Mouse (Mus musculus): ENCODE results near the gene Vps13d. TPM values are rescaled to one million over a fixed set of nuclear protein-coding genes. Genes with fewer than 3 reads are reported as not detected.

Gene Vps13d
- polyA plus RNA-seq (2015; fragmentation: Nextera tagmentation; extraction: Ambion mirVana), result 11.4 and 11.9 TPM in 2 replicates

DNA sequence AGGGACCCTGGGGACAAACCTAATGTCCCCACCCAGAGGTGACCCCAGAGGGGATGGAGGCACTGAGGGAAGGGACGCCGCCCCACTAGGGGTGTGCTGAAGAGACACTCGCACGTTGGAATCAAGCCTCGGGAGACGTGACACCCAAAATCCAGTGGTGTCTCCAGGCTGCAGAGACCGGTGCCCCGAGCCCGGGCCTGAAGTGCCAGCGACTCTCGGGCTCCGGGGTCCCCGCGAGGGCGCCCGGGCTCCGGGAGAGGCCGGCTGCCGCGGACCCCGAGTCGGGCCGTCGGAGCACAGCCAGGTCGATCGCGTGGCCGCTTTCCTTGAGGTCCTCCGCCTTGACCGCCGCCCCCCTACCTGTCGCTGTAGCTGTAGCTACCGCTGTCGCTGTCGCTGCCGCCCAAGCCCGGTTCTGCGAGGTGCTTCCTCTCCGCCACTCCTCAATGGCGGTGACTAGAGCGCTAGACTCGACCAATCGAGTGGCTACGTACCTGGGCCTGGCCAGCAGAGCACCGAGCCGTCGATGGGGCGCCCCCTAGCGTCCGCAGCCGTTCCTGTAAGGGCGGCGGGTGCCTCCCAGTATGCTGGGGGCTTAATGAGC lies at the start of gene Vps13d:
Gene Vps13d, minus strand, starts transcription at position 447 of the 604 bp plus-strand sequence.
- peak within 1 kb of the TSS; percentile 96 for H3K4me3 ChIP-seq (ENCODE audit: low read length)
- WGBS, result under 1% methylated on average over 32 of the region's 53 CpGs

DNA sequence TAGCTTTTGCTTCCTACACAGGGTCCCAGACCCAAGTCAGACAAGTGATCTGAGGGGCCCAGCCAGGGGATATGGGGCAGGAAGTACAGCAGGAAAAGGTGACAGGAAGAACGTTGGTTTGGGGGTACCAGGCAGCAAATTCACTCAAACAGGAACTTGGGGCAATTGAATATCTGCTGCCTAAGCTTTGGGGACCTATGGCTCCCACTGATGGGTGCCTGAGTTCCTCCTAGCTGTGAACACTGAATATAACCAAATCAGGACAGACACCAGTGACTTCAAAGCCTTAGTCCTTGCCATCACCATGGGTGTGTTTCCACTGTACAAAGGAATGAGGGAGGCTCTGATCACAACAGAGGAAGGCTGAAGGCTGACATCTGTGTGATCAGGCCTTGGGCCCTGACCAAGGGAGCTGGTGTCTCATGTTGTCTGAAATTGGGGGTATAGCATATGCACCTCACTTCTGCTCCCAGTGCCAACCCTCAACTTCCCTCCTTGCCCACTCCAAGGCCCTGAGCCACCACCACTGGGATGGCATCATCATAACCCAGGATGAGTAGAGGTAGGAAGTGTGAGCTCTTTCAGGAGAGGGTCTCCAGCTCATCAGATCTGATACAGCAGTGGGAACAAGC lies 48.0 kb upstream of the Vps13d start:
- Histone ChIP-seq H3K27me3 (replicated peaks; ENCODE audit: control insufficient read depth, insufficient read depth, low read length) (peaks cover 9% of the 10 kb centered on the region), H3K4me2 (ENCODE audit: low read length) (no peak overlapping the region), H3K9ac (ENCODE audit: low read depth, low read length) (no peak overlapping the region), H3K4me3 (ENCODE audit: low read length) (no peak overlapping the region), H3K36me3 (ENCODE audit: control insufficient read depth, insufficient read depth, low read length) (no peaks in the 10 kb centered on the region), H3K4me1 (ENCODE audit: control insufficient read depth, insufficient read depth, low read depth, low read length) (no peaks in the 10 kb centered on the region; the same call in 1 of the 2 replicates), H3K9me3 (ENCODE audit: control insufficient read depth, low read length) (no peaks in the 10 kb centered on the region), H3K27ac (ENCODE audit: low read depth, low read length) (no peak overlapping the region)
- ATAC-seq, result no peak
- 78% methylated on average over 1 of the region's 1 CpGs for WGBS

More for the DNA sequence above, at the start of gene Vps13d:
- Histone ChIP-seq H3K4me2 (ENCODE audit: low read length) (peak within 1 kb of the TSS; percentile 75), H3K27ac (ENCODE audit: low read depth, low read length) (peak within 1 kb of the TSS; percentile 79), H3K27me3 (replicated peaks; ENCODE audit: control insufficient read depth, insufficient read depth, low read length) (no peaks in the 10 kb centered on the region), H3K9ac (ENCODE audit: low read depth, low read length) (peak within 1 kb of the TSS; percentile 96), H3K9me3 (ENCODE audit: control insufficient read depth, low read length) (no peaks in the 10 kb centered on the region), H3K4me1 (ENCODE audit: control insufficient read depth, insufficient read depth, low read depth, low read length) (peaks cover 16% of the 10 kb centered on the region), H3K36me3 (ENCODE audit: control insufficient read depth, insufficient read depth, low read length) (0 out of 2 replicates have a peak, but pooled peaks cover 4% of the 10 kb centered on the region)
- peak; percentile 96 for ATAC-seq

DNA sequence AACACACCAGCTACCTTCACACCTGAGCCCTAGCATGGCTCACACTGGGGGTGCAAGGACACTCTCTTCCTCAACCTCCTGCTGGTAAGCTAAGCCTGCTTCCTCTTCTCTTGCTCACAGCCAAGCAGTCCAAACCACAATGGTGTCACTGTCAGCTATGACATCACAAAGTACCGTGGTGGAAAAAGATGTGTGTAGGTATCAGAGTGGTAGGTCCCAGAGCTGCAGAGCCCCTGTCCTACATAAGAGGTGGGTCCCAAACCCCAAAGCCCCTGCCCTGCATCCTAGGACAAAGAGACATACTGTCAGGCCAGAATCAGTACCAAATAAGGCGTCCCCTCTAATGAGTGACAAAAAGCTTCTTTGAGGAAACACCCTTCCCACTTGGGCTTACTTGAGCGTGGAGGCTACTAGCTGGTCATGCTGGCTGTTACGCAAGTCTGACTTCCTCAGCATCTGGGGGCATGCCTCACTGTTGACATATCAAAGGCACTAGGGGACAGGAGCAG lies 46.0 kb upstream of the Vps13d start:
- H3K4me2 ChIP-seq (ENCODE audit: low read length), result no peak overlapping the region
- no peak overlapping the region for H3K9ac ChIP-seq (ENCODE audit: low read depth, low read length)
- H3K9me3 ChIP-seq (ENCODE audit: control insufficient read depth, low read length), result no peaks in the 10 kb centered on the region
- H3K36me3 ChIP-seq (ENCODE audit: control insufficient read depth, insufficient read depth, low read length), result no peaks in the 10 kb centered on the region
- H3K27ac ChIP-seq (ENCODE audit: low read depth, low read length), result no peak overlapping the region
- 73% methylated on average over 4 of the region's 4 CpGs for WGBS
- no peaks in the 10 kb centered on the region for H3K4me1 ChIP-seq (ENCODE audit: control insufficient read depth, insufficient read depth, low read depth, low read length)
- no peak for ATAC-seq
- peaks cover 8% of the 10 kb centered on the region for H3K27me3 ChIP-seq (replicated peaks; ENCODE audit: control insufficient read depth, insufficient read depth, low read length)
- H3K4me3 ChIP-seq (ENCODE audit: low read length), result no peak overlapping the region

DNA sequence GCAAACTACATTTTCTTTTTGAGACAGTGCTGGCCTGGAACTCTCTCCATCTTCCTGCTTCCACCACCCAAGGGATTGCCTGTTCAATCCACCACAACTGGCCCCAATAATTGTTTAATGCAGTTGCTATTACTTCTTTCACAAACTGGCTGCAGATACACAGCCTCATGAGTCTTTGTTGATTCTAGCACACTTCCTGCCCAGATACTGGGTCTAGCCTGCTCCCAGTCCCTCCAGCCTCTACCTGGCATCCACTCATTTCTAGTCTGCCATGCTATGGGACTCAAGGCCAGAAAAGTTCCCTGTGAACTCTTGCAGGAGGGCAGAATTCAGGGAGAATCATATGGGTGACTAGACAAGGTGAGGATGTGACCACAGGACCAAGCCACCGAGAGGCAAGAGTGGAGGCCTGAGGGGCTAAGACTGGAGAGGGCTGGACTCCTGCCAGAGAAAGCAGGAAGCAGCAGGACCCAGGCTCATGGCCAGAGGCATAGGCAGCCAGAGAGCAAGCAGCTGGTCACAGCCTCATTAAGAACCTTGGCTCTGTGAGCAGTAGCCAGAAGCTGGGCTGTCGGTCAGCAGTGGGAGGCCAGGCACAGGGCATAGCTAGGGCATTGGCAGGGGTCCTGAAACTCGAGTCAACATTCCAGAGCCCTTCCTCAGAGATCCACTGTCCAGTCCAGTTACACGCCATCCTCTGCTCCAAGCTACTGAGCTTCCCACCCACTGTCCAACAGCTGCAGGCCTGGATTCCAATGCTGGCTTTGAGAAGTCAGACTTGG lies 44.4 kb upstream of the Vps13d start:
- 35% methylated on average over 4 of the region's 4 CpGs for WGBS
- H3K27ac ChIP-seq (ENCODE audit: low read depth, low read length), result no peak overlapping the region
- no peaks in the 10 kb centered on the region for H3K9me3 ChIP-seq (ENCODE audit: control insufficient read depth, low read length)
- peak; percentile 95 for ATAC-seq
- H3K27me3 ChIP-seq (replicated peaks; ENCODE audit: control insufficient read depth, insufficient read depth, low read length), result no peaks in the 10 kb centered on the region
- no peaks in the 10 kb centered on the region for H3K36me3 ChIP-seq (ENCODE audit: control insufficient read depth, insufficient read depth, low read length)
- no peak overlapping the region for H3K9ac ChIP-seq (ENCODE audit: low read depth, low read length)
- no peaks in the 10 kb centered on the region for H3K4me1 ChIP-seq (ENCODE audit: control insufficient read depth, insufficient read depth, low read depth, low read length)
- H3K4me3 ChIP-seq (ENCODE audit: low read length), result no peak overlapping the region
- H3K4me2 ChIP-seq (ENCODE audit: low read length), result no peak overlapping the region

DNA sequence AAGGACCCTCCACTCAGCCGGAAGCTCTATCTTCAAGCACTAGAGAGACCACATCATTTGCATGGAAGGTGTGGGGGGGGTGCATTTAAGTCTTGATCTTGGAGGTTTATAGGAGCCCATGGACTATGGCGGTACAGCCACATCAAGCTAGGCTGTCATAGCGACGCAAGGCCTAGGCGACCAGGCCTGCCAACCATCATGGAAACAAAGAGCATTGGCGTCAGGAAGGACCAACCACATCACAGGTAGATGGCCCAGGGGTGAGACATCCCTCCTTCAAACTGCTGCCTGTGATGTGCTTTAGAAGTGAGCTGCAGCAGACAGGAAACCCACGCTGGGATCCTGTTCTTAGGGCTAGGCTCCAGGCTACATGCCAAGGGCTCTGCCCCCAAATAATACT lies 41.2 kb upstream of the Vps13d start:
- H3K36me3 ChIP-seq (ENCODE audit: control insufficient read depth, insufficient read depth, low read length), result no peaks in the 10 kb centered on the region
- no peak overlapping the region for H3K9ac ChIP-seq (ENCODE audit: low read depth, low read length)
- H3K4me1 ChIP-seq (ENCODE audit: control insufficient read depth, insufficient read depth, low read depth, low read length), result no peaks in the 10 kb centered on the region
- no peak overlapping the region for H3K27ac ChIP-seq (ENCODE audit: low read depth, low read length)
- H3K4me3 ChIP-seq (ENCODE audit: low read length), result no peak overlapping the region
- WGBS, result 87% methylated on average over 7 of the region's 7 CpGs
- no peak overlapping the region for H3K4me2 ChIP-seq (ENCODE audit: low read length)
- no peak for ATAC-seq
- no peaks in the 10 kb centered on the region for H3K9me3 ChIP-seq (ENCODE audit: control insufficient read depth, low read length)
- no peaks in the 10 kb centered on the region for H3K27me3 ChIP-seq (replicated peaks; ENCODE audit: control insufficient read depth, insufficient read depth, low read length)

DNA sequence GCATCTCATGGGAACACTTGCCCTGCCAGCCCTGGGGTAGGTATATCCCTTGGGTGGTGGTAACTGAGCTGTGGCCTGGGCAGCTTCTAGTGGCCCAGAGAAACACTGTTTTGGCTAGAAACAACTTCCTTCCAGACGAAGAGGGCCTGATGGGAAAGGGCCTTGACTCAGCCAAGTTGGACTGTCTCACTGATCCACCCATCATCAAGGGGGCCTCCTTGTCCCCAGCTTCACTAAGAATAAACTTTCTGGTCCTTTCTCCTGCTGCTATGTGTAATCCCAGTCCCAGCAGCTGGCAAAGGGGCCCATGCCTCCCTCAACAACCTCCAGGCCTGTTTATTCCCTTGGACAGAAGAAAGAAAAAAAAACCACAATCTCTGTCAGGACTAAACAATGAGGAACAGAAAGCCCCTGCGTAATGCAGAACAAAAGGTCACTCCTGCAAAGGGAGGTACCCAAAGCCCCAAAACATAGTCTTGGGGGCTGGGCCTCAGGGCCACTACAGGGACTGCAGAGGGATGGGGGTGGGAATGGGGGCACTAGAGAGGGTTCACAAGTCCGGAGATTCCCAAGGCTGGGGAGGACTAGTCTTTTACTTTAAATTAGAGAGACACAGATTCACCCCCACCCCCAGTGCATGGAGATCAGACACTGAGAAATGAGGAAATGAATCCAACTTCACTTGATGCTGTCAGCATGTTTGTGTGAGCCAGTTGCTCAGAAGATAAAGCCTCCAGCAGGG lies 38.9 kb upstream of the Vps13d start:
- Histone ChIP-seq H3K36me3 (ENCODE audit: control insufficient read depth, insufficient read depth, low read length) (no peaks in the 10 kb centered on the region), H3K9ac (ENCODE audit: low read depth, low read length) (no peak overlapping the region), H3K27me3 (replicated peaks; ENCODE audit: control insufficient read depth, insufficient read depth, low read length) (no peaks in the 10 kb centered on the region), H3K4me3 (ENCODE audit: low read length) (no peak overlapping the region), H3K27ac (ENCODE audit: low read depth, low read length) (no peak overlapping the region), H3K4me2 (ENCODE audit: low read length) (no peak overlapping the region), H3K9me3 (ENCODE audit: control insufficient read depth, low read length) (no peaks in the 10 kb centered on the region), H3K4me1 (ENCODE audit: control insufficient read depth, insufficient read depth, low read depth, low read length) (no peaks in the 10 kb centered on the region)
- no peak for ATAC-seq
- WGBS, result 24% methylated on average over 3 of the region's 3 CpGs

DNA sequence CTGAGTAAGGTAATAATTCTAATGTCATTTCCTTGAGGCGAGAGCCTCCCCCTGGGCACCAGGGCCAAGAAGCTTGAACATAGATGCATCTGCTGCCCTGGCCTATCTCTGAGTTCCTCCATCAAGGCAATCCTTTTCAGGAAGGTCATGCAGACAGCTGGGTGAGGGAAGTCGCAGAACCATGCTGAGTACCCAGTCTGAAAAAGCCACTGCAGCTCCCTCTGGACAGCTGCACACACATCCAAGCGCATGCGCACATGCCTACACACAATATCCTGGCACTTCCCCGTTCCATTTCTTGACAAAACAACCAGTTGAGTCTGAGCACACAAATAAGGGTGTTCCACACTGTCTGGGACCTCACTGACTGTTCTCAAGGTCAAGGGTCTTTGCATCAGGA lies 36.9 kb upstream of the Vps13d start:
- Histone ChIP-seq H3K27ac (ENCODE audit: low read depth, low read length) (no peak overlapping the region), H3K27me3 (replicated peaks; ENCODE audit: control insufficient read depth, insufficient read depth, low read length) (no peaks in the 10 kb centered on the region), H3K4me1 (ENCODE audit: control insufficient read depth, insufficient read depth, low read depth, low read length) (no peaks in the 10 kb centered on the region), H3K9me3 (ENCODE audit: control insufficient read depth, low read length) (no peaks in the 10 kb centered on the region), H3K9ac (ENCODE audit: low read depth, low read length) (no peak overlapping the region), H3K4me3 (ENCODE audit: low read length) (no peak overlapping the region), H3K4me2 (ENCODE audit: low read length) (no peak overlapping the region), H3K36me3 (ENCODE audit: control insufficient read depth, insufficient read depth, low read length) (no peaks in the 10 kb centered on the region)
- WGBS, result 86% methylated on average over 5 of the region's 5 CpGs
- ATAC-seq, result no peak

DNA sequence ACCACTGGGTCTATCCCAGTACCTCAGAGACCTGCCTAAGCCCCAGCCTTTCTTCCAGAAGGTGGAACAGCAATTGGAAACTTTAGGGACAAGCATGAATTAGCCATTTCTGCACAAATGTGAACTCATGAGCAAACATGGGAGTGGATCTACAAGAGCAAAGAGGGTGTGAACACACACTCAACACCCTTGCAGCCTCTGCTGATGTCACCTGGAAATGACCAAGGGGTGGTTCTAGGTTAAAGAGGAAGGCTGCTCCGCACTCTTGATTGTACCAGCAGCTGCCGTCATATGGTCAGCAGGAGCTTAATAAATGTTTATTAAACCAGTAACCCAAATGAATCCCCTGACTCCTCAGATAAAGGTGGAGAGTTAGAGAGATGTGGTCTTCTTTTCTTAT lies 35.8 kb upstream of the Vps13d start:
- no peak for ATAC-seq
- no peak overlapping the region for H3K4me3 ChIP-seq (ENCODE audit: low read length)
- WGBS, result 91% methylated on average over 2 of the region's 2 CpGs
- no peaks in the 10 kb centered on the region for H3K27me3 ChIP-seq (replicated peaks; ENCODE audit: control insufficient read depth, insufficient read depth, low read length)
- no peak overlapping the region for H3K27ac ChIP-seq (ENCODE audit: low read depth, low read length)
- no peaks in the 10 kb centered on the region for H3K9me3 ChIP-seq (ENCODE audit: control insufficient read depth, low read length)
- no peak overlapping the region for H3K9ac ChIP-seq (ENCODE audit: low read depth, low read length)
- H3K36me3 ChIP-seq (ENCODE audit: control insufficient read depth, insufficient read depth, low read length), result no peaks in the 10 kb centered on the region
- H3K4me2 ChIP-seq (ENCODE audit: low read length), result no peak overlapping the region
- no peaks in the 10 kb centered on the region for H3K4me1 ChIP-seq (ENCODE audit: control insufficient read depth, insufficient read depth, low read depth, low read length)
